In the genomic region with DNA sequence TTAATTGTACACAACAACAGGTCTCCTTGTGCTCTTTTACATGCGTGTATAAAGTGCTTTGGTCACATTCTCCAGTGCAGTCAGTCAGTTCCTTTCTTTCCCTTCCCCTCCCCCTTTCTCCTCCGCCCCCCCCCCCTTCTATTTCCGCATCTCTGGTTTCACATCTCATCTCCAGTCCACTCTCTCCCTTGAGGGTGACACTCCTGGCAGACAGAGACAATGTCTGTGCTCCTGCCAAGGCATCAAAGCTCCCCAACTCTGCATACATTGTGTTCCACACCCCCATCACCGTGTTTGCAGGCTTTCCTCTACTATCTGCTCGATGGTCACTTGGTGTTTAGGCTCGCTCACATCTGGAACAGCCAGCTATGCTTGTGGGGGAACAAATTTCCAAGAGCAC, we compare ENCODE assay signal across 20 mouse cellular contexts.
DNase-seq lines count a peak whose midpoint lies in the region; ATAC-seq lines count a peak whose summit lies in the region.
"Had no signal": no experiment of that assay in that cellular context is flagged by ENCODE, and none has a peak within 500 bp of the region (broad histone marks: within the 10 kb centered on the region; RNA-seq: fewer than 3 reads in every experiment).

No protein-coding gene starts in this region.

- no peaks in the 10 kb centered on the region for H3K9me3 ChIP-seq in heart, embryonic 15.5 days (replicated peaks)
- H3K9me3 ChIP-seq in lung, embryonic 16.5 days (ENCODE audit: control insufficient read depth, low read length) = no peaks in the 10 kb centered on the region
- no peaks in the 10 kb centered on the region for H3K9me3 ChIP-seq in hindbrain, embryonic 16.5 days (ENCODE audit: control insufficient read depth, low read length)
- H3K9me3 ChIP-seq: liver, embryonic 13.5 days had no signal

- H3K27me3 ChIP-seq in heart, embryonic 15.5 days = no peaks in the 10 kb centered on the region
- H3K27me3 ChIP-seq in lung, embryonic 16.5 days (ENCODE audit: control insufficient read depth, insufficient read depth, low read depth, low read length) = no peaks in the 10 kb centered on the region
- no peaks in the 10 kb centered on the region for H3K27me3 ChIP-seq in hindbrain, embryonic 16.5 days (replicated peaks; ENCODE audit: control insufficient read depth, insufficient read depth, low read length)
- H3K27me3 ChIP-seq: forebrain, embryonic 13.5 days; liver, embryonic 13.5 days had no signal

- H3K9ac ChIP-seq in heart, embryonic 15.5 days = no peak overlapping the region
- no peak overlapping the region for H3K9ac ChIP-seq in lung, embryonic 16.5 days (ENCODE audit: low read length)
- no peak overlapping the region for H3K9ac ChIP-seq in hindbrain, embryonic 16.5 days (ENCODE audit: low read depth, low read length)
- H3K9ac ChIP-seq: forebrain, embryonic 13.5 days; liver, embryonic 13.5 days had no signal

- WGBS in heart, embryonic 15.5 days = 62% methylated on average over 5 of the region's 6 CpGs
- 48% methylated on average over 6 of the region's 6 CpGs for WGBS in lung, embryonic 16.5 days
- 79% methylated on average over 6 of the region's 6 CpGs for WGBS in hindbrain, embryonic 16.5 days

- ATAC-seq in heart, embryonic 15.5 days (replicated peaks; ENCODE audit: insufficient number of reproducible peaks, insufficient read depth, low FRiP score, low read depth) = no peak
- no peak; the same call in 1 of the 2 replicates for ATAC-seq in lung, embryonic 16.5 days (ENCODE audit: low read depth)
- peak; percentile 22; the same call in 1 of the 2 replicates for ATAC-seq in granulocyte monocyte progenitor cell, adult 5-6 weeks (replicated peaks; ENCODE audit: poor library complexity, severe bottlenecking)
- no peak for ATAC-seq in hindbrain, embryonic 16.5 days
- ATAC-seq: forebrain, embryonic 13.5 days; hindbrain, postnatal 0 days had no signal

- H3K4me3 ChIP-seq in heart, embryonic 15.5 days = no peak overlapping the region
- no peak overlapping the region for H3K4me3 ChIP-seq in lung, embryonic 16.5 days (ENCODE audit: low read length)
- H3K4me3 ChIP-seq in hindbrain, embryonic 16.5 days (ENCODE audit: low read length) = no peak overlapping the region
- H3K4me3 ChIP-seq: forebrain, embryonic 13.5 days; liver, embryonic 13.5 days; myocyte had no signal

- no peaks in the 10 kb centered on the region for H3K36me3 ChIP-seq in heart, embryonic 15.5 days
- no peaks in the 10 kb centered on the region for H3K36me3 ChIP-seq in lung, embryonic 16.5 days (ENCODE audit: control insufficient read depth, insufficient read depth, low read length)
- H3K36me3 ChIP-seq in hindbrain, embryonic 16.5 days (ENCODE audit: control insufficient read depth, insufficient read depth, low read length) = no peaks in the 10 kb centered on the region
- H3K36me3 ChIP-seq: liver, embryonic 13.5 days had no signal

- DNase-seq in heart, adult 8-10 months (ENCODE audit: low spot score) = no peak
- DNase-seq in lung, postnatal 14 days = no peak
- DNase-seq in skeletal muscle tissue, adult 2 months (ENCODE audit: low read depth, low spot score) = peak; percentile 19
- DNase-seq: adrenal gland, adult 8-10 months; cerebellum, adult 9-10 months; heart, postnatal 14 days; kidney, adult 18-20 months; kidney, postnatal 25 days; layer of hippocampus, postnatal 36 days; liver, embryonic 13.5 days; spleen, adult 18-20 months; thymus, adult 18-20 months had no signal

- peaks cover 18% of the 10 kb centered on the region for H3K4me1 ChIP-seq in heart, embryonic 15.5 days (replicated peaks)
- peaks cover 34% of the 10 kb centered on the region for H3K4me1 ChIP-seq in lung, embryonic 16.5 days (replicated peaks; ENCODE audit: control insufficient read depth, insufficient read depth, low read length)
- H3K4me1 ChIP-seq in hindbrain, embryonic 16.5 days (ENCODE audit: control insufficient read depth, insufficient read depth, low read depth, low read length) = no peaks in the 10 kb centered on the region

- H3K27ac ChIP-seq in heart, embryonic 15.5 days = peak overlapping the region; percentile 76; the same call in 1 of the 2 replicates
- H3K27ac ChIP-seq in lung, embryonic 16.5 days (ENCODE audit: low read length) = peak overlapping the region; percentile 82
- H3K27ac ChIP-seq in hindbrain, embryonic 16.5 days (ENCODE audit: low read depth, low read length) = no peak overlapping the region
- H3K27ac ChIP-seq: forebrain, embryonic 13.5 days; liver, embryonic 13.5 days had no signal

- no peak overlapping the region for H3K4me2 ChIP-seq in heart, embryonic 15.5 days
- no peak overlapping the region for H3K4me2 ChIP-seq in lung, embryonic 16.5 days (ENCODE audit: low read depth, low read length)
- no peak overlapping the region for H3K4me2 ChIP-seq in hindbrain, embryonic 16.5 days (ENCODE audit: low read length)
- H3K4me2 ChIP-seq: forebrain, embryonic 13.5 days; liver, embryonic 13.5 days; midbrain, embryonic 11.5 days had no signal
